Mouse (Mus musculus) stomach, embryonic 16.5 days (tissue): ENCODE results near the gene Asb17. TPM values are rescaled to one million over a fixed set of nuclear protein-coding genes. Genes with fewer than 3 reads are reported as not detected.
A peak's percentile ranks its signal among the peaks of the same experiment; 100 is the strongest.
"Not testable (repeated sequence)": the region's sequence is repeated elsewhere in the genome, so short reads cannot be mapped to it uniquely, and the experiment has no call there.

Experiments used
- ATAC-seq: fragments of 200-750 bp; cut with Nextera tagmentation; 2 replicates; pipeline ENCODE4 v1.8.0; 2017; ENCODE audit warnings: moderate number of reproducible peaks, moderate TSS enrichment; ENCODE audit not compliant: insufficient read depth, low FRiP score
- H3K27ac ChIP-seq: fragments of 300-500 bp; sonication (generic); 2 replicates; pipeline ENCODE4 v1.5.1; 2014; ENCODE audit warnings: low read length
- H3K27me3 ChIP-seq: fragments of 300-500 bp; sonication (generic); 2 replicates; pipeline ENCODE4 v1.6.1; 2014; ENCODE audit warnings: low read length, control low read depth, mixed read lengths; ENCODE audit not compliant: control insufficient read depth, insufficient read depth
- H3K36me3 ChIP-seq: fragments of 300-500 bp; sonication (generic); 2 replicates; pipeline ENCODE4 v1.6.1; 2014; ENCODE audit warnings: low read length; ENCODE audit not compliant: control insufficient read depth, insufficient read depth
- H3K4me1 ChIP-seq: fragments of 300-500 bp; sonication (generic); 2 replicates; pipeline ENCODE4 v1.6.1; 2014; ENCODE audit warnings: low read length, control low read depth, mixed read lengths; ENCODE audit not compliant: control insufficient read depth, insufficient read depth
- H3K4me2 ChIP-seq: fragments of 300-500 bp; sonication (generic); 2 replicates; pipeline ENCODE4 v1.6.1; 2014; ENCODE audit warnings: low read depth, low read length, mixed read lengths
- H3K4me3 ChIP-seq: fragments of 300-500 bp; sonication (generic); replicated peaks from 2 replicates; pipeline ENCODE4 v1.5.1; 2014; ENCODE audit warnings: mild to moderate bottlenecking, low read length
- H3K9ac ChIP-seq: fragments of 300-500 bp; sonication (generic); 2 replicates; pipeline ENCODE4 v1.6.1; 2014; ENCODE audit warnings: low read length
- H3K9me3 ChIP-seq: fragments of 300-500 bp; sonication (generic); replicated peaks from 2 replicates; pipeline ENCODE4 v1.6.1; 2016; ENCODE audit warnings: low read length, control low read depth; ENCODE audit not compliant: control insufficient read depth
- WGBS: fragments of 180-500 bp; shearing (Covaris S2); extraction: QIAGEN DNeasy Blood & Tissue Kit; methylation state at CpG from one replicate; pipeline ENCODE4 v1.1.7; 2014; 5-methylcytosine and 5-hydroxymethylcytosine counted together
- polyA plus RNA-seq: library from polyadenylated mRNA; unstranded; fragments of >200 nt; fragmentation: Nextera tagmentation; extraction: Ambion mirVana; gene quantifications from 2 replicates; pipeline ENCODE4 v1.2.1, GENCODE M21; 2015

The Asb17 gene
- polyA plus RNA-seq, 1 experiment from 2014 or later = 0.74 TPM

DNA sequence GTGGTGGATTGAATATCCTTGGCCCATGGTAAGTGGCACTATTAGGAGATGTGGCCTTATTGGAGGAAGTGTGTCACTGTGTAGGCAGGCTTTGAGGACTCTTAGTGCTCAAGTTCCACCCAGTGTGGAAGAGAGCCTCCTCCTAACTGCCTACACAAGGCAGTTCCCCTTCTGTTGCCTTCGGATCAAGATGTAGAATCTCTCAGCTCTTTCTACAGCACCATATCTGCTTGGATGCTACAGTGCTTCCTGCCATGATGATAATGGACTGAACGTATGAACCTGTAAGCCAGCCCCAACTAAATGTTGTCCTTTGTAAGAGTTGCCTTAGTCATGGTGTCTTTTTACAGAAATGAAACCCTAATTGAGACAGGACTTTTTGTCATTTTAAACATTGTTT is 1.5 kb downstream of the Asb17 start:
- H3K4me2 ChIP-seq = no peak overlapping the region
- 85% methylated on average over 2 of the region's 2 CpGs for WGBS
- H3K4me1 ChIP-seq = no peaks in the 10 kb centered on the region
- no peak overlapping the region for H3K27ac ChIP-seq
- no peaks in the 10 kb centered on the region for H3K36me3 ChIP-seq
- no peak for ATAC-seq
- H3K4me3 ChIP-seq = no peak overlapping the region
- H3K9me3 ChIP-seq = no peaks in the 10 kb centered on the region
- H3K9ac ChIP-seq = no peak overlapping the region
- H3K27me3 ChIP-seq = no peaks in the 10 kb centered on the region

DNA sequence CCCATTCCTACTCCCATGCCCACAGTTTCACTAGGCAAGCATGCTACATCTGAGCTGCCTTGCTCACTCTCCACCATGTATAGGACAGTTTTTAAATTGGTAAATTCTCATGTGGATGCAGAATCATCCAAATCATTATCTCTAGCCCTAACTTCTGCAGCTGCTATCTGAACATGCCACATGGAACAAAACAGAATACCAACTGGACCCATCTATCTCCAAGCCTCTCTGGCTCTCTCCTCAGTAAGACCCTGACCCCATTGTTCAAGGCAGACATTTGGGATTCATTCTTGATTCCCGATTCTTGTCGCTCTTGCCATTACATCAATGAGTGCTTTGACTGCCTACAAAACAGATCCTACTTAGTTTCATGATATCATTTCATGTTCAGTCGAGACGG is 2.1 kb downstream of the Asb17 start:
- 88% methylated on average over 4 of the region's 4 CpGs for WGBS
- Histone ChIP-seq H3K4me2 (no peak overlapping the region), H3K4me1 (no peaks in the 10 kb centered on the region), H3K9ac (no peak overlapping the region), H3K36me3 (no peaks in the 10 kb centered on the region), H3K9me3 (no peaks in the 10 kb centered on the region), H3K27me3 (no peaks in the 10 kb centered on the region), H3K27ac (no peak overlapping the region), H3K4me3 (no peak overlapping the region)
- no peak for ATAC-seq

DNA sequence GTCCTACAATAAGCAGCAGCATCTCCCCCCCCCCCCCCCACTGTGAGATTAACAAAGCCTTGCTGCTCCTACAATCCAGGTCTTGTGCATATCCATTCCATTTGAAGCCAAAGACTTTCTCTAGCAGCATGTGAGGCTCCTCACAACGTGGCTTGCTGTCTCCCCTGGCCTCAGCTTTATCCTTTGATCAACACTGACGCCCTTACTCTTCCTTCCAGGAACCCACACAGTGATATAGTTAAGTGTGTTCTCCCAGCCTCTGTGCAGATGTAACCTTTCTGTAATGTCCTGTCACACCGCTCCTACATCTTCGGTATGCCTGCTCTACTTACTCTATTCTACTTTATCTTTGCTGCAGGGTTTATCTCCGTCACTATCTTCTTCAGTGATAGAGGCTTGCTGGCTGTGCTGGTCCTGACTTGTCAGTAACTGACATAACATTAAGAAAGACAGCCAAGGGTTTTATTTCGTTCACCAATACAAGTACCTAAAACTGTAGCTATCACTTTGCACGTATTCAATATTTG is 3.3 kb downstream of the Asb17 start:
- Histone ChIP-seq H3K27me3 (no peaks in the 10 kb centered on the region), H3K4me2 (no peak overlapping the region), H3K4me1 (no peaks in the 10 kb centered on the region), H3K27ac (no peak overlapping the region), H3K4me3 (no peak overlapping the region), H3K9ac (no peak overlapping the region), H3K36me3 (no peaks in the 10 kb centered on the region), H3K9me3 (no peaks in the 10 kb centered on the region)
- ATAC-seq = no peak
- WGBS = 72% methylated on average over 7 of the region's 7 CpGs

DNA sequence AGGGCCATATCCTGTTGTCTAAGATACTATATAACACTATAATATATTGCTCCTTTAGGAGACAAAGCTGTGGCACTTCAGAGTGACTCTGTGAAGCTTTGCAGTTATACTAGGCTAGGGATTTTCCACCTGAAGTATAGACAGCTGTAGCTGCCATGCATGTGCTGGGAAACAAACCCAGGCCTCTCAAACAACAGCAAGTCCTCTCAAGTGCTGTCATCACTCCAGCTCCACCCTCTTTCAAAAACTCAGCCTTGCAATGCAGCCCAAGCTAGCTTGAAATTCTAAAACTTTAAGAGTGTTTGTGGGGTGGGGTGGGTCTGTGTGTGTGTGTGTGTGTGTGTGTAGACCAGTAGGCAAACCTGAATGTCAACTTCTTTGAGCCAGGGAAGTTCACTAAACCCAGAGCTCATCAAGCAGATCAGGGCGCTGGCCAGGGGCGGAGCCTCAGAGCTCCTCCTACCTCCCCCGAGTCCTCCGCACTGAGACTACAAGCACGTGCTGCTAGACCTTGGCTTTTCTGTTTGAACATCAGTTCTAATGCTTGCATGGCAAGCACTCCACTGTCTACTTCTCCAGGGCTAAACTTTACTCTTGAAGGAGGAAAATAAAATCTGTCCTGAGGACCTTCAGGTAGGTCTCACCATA is 5.5 kb downstream of the Asb17 start:
- Histone ChIP-seq H3K9ac (no peak overlapping the region), H3K27ac (no peak overlapping the region), H3K9me3 (no peaks in the 10 kb centered on the region), H3K4me1 (no peaks in the 10 kb centered on the region), H3K4me3 (no peak overlapping the region), H3K36me3 (no peaks in the 10 kb centered on the region), H3K27me3 (no peaks in the 10 kb centered on the region), H3K4me2 (no peak overlapping the region)
- 12% methylated on average over 5 of the region's 5 CpGs for WGBS
- ATAC-seq = peak; percentile 86

DNA sequence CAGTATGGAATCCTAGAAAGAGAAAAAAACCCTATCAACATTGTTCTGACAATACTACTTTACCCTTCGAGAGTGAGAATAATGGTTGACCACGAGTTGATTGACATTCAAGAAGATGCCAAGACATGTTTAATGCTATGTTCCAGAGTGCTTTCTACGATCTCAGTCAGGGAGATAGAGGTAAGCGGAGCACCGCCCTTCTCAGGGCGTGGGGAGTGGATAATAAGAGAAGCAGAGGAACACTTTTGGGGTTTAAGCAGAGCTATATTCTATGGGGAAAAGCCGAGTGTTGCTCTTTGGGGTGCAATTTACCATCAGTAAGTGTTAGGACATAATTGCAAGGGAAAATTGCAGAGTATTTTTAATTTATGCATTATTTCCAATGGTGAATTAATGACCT is 6.8 kb downstream of the Asb17 start:
- Histone ChIP-seq H3K27me3 (no peaks in the 10 kb centered on the region), H3K9ac (no peak overlapping the region), H3K36me3 (no peaks in the 10 kb centered on the region), H3K27ac (no peak overlapping the region), H3K9me3 (no peaks in the 10 kb centered on the region), H3K4me3 (no peak overlapping the region), H3K4me2 (no peak overlapping the region), H3K4me1 (no peaks in the 10 kb centered on the region)
- WGBS = 80% methylated on average over 7 of the region's 7 CpGs
- no peak for ATAC-seq

DNA sequence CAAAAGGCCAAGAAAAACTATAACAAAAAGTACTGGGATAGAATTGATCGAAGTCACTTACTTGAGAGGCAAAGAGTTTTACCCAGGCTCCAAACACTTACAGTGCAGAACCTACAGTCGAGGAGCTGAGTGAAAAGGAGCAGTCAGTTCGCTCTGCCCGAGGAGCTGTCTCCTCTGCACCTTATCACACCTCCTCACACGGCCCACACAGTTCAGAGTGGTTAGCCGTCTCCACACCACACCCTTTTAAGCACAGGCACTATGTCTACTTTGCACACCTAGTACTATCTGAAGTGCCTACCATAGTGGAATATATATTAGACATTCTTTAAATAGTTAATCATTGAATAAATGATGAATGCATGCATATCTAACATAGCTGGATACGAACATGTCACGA is 8.3 kb downstream of the Asb17 start:
- Histone ChIP-seq H3K4me3 (no peak overlapping the region), H3K36me3 (no peaks in the 10 kb centered on the region), H3K4me2 (no peak overlapping the region), H3K9me3 (no peaks in the 10 kb centered on the region), H3K4me1 (no peaks in the 10 kb centered on the region), H3K27me3 (no peaks in the 10 kb centered on the region), H3K27ac (no peak overlapping the region), H3K9ac (no peak overlapping the region)
- WGBS = 60% methylated on average over 8 of the region's 8 CpGs
- ATAC-seq = peak; percentile 86

DNA sequence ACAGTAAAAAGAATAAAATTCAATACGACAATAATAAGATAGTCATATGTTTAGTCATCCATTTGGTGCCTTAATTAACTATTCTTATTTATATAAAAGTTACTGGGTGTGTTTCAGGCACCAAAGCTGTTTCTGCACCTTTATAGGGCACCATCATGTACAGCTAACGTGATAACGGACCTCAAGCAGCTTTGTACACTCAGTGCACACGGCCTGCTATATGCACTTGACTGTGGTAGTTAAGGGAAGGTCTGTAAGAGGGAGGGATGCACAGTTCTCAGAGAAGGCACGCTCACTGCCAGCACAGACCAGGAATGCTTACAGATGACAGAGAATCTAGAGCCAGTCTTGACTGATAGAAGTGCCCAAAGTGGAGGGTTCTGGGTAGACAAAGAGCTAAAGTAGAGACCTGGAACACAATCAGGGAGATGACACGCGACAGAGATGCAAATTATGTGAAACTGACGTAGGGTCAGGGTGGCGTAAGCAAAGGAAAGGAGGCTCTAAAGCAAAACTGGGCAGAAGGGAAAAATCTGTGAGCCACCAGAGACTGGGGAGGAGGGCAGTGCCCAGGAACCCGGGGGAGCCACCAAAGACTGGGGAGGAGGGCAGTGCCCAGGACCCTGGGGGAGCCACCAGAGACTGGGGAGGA is 14.5 kb downstream of the Asb17 start:
- WGBS = 82% methylated on average over 10 of the region's 10 CpGs
- no peak overlapping the region for H3K4me2 ChIP-seq
- H3K27ac ChIP-seq = no peak overlapping the region
- H3K4me3 ChIP-seq = no peak overlapping the region
- H3K36me3 ChIP-seq = no peaks in the 10 kb centered on the region
- H3K9ac ChIP-seq = no peak overlapping the region
- H3K9me3 ChIP-seq = no peaks in the 10 kb centered on the region
- ATAC-seq = no peak
- no peaks in the 10 kb centered on the region for H3K27me3 ChIP-seq
- H3K4me1 ChIP-seq = no peaks in the 10 kb centered on the region

DNA sequence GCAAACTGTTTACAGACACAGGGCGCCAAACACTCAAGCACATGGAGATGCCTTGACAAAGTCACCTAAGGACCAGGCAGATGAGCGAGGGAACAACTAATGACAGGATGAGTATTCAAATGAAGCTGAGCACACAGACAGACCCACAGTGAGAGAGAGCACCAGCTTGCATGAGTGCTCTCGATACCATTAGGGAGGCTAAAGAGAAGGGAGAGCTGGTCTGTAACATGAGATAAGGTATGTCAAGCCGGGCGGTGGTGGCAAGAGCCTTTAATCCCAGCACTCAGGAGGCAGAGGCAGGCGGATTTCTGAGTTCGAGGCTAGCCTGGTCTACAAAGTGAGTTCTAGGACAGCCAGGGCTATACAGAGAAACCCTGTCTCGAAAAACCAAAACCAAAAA is 16.4 kb downstream of the Asb17 start:
- 87% methylated on average over 8 of the region's 8 CpGs for WGBS
- H3K27ac ChIP-seq, H3K4me2 ChIP-seq, H3K9ac ChIP-seq, H3K36me3 ChIP-seq, H3K4me1 ChIP-seq, H3K27me3 ChIP-seq, ATAC-seq, H3K4me3 ChIP-seq, H3K9me3 ChIP-seq: not testable (repeated sequence)

DNA sequence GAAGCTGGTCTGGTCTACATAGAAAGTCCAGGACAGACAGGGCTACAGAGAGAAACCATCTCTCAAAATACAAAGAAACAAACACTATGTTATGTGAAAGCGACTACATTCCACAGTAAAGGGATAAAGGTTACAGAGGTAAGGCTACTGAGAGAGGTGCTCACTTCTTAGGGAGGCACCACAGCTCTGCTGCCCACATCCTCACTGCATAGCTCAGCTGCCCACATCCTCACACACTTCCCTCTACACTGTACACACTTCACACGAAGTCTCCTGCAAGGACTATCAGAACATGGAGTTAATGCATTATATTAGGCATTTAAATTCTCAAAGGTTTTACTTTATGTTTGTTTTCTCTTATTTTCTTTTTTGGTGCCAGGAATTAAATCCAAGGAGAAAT is 19.8 kb downstream of the Asb17 start:
- no peak for ATAC-seq
- H3K36me3 ChIP-seq = no peaks in the 10 kb centered on the region
- H3K4me2 ChIP-seq = no peak overlapping the region
- no peaks in the 10 kb centered on the region for H3K27me3 ChIP-seq
- no peaks in the 10 kb centered on the region for H3K9me3 ChIP-seq
- no peak overlapping the region for H3K27ac ChIP-seq
- H3K9ac ChIP-seq = no peak overlapping the region
- no peaks in the 10 kb centered on the region for H3K4me1 ChIP-seq
- WGBS = 76% methylated on average over 2 of the region's 2 CpGs
- H3K4me3 ChIP-seq = no peak overlapping the region
